In genomic region chr6:124757909-124758848, GRCm38 (mm10) we compare ENCODE assay signal across 9 mouse cellular contexts. TPM values are rescaled to one million over a fixed set of nuclear protein-coding genes. Genes with fewer than 3 reads are reported as not detected.
DNase-seq lines count a peak whose midpoint lies in the region; ATAC-seq lines count a peak whose summit lies in the region.
"Had no signal": no experiment of that assay in that cellular context is flagged by ENCODE, and none has a peak within 500 bp of the region (broad histone marks: within the 10 kb centered on the region; RNA-seq: fewer than 3 reads in every experiment).

No protein-coding gene starts in this region.

- peak overlapping the region; percentile 94 for H3K27ac ChIP-seq in forebrain, embryonic 11.5 days (ENCODE audit: low read depth, low read length)
- H3K27ac ChIP-seq in hindbrain, embryonic 11.5 days (ENCODE audit: low read depth, low read length), result peak overlapping the region; percentile 96
- H3K27ac ChIP-seq in midbrain, embryonic 13.5 days, result peak overlapping the region; percentile 98

- ATAC-seq in forebrain, embryonic 11.5 days (replicated peaks; ENCODE audit: low FRiP score), result peak; percentile 18
- peak; percentile 12; the same call in 1 of the 2 replicates for ATAC-seq in hindbrain, embryonic 11.5 days (ENCODE audit: low FRiP score)
- peak; percentile 12; the same call in 1 of the 2 replicates for ATAC-seq in midbrain, embryonic 13.5 days
- ATAC-seq in CD4-positive, CD25-positive, alpha-beta regulatory T cell, adult 4 months, result no peak

- H3K9me3 ChIP-seq in forebrain, embryonic 11.5 days (ENCODE audit: control insufficient read depth, low read length), result no peaks in the 10 kb centered on the region
- H3K9me3 ChIP-seq in hindbrain, embryonic 11.5 days (ENCODE audit: control insufficient read depth, low read length), result no peaks in the 10 kb centered on the region
- no peaks in the 10 kb centered on the region for H3K9me3 ChIP-seq in midbrain, embryonic 13.5 days

- 28% methylated on average over 5 of the region's 5 CpGs for WGBS in forebrain, embryonic 11.5 days
- 28% methylated on average over 5 of the region's 5 CpGs for WGBS in hindbrain, embryonic 11.5 days
- 18% methylated on average over 5 of the region's 5 CpGs for WGBS in midbrain, embryonic 13.5 days

- no peaks in the 10 kb centered on the region for H3K27me3 ChIP-seq in forebrain, embryonic 11.5 days (ENCODE audit: control insufficient read depth, insufficient read depth, low read length)
- H3K27me3 ChIP-seq in hindbrain, embryonic 11.5 days (ENCODE audit: control insufficient read depth, insufficient read depth, low read length), result peaks cover 2% of the 10 kb centered on the region; the same call in 1 of the 2 replicates
- H3K27me3 ChIP-seq in midbrain, embryonic 13.5 days, result no peaks in the 10 kb centered on the region

- DNase-seq in MN1 (ENCODE audit: low spot score), result peak; percentile 53
- DNase-seq in brain, adult 2 months (ENCODE audit: low read depth, low spot score), result peak; percentile 92
- peak; percentile 63 for DNase-seq in forebrain, embryonic 11.5 days (ENCODE audit: low spot score)
- peak; percentile 73 for DNase-seq in hindbrain, embryonic 11.5 days (ENCODE audit: low spot score)
- peak; percentile 56 to 64 for DNase-seq in layer of hippocampus, postnatal 36 days
- DNase-seq in spleen, adult 18-20 months, result no peak

- H3K4me1 ChIP-seq in forebrain, embryonic 11.5 days (replicated peaks; ENCODE audit: control insufficient read depth, insufficient read depth, low read length), result peaks cover 28% of the 10 kb centered on the region
- H3K4me1 ChIP-seq in hindbrain, embryonic 11.5 days (replicated peaks; ENCODE audit: control insufficient read depth, insufficient read depth, low read length), result peaks cover 9% of the 10 kb centered on the region
- peaks cover 51% of the 10 kb centered on the region for H3K4me1 ChIP-seq in midbrain, embryonic 13.5 days (replicated peaks)

- H3K4me3 ChIP-seq in forebrain, embryonic 11.5 days (ENCODE audit: low read depth, low read length), result peak overlapping the region; percentile 87
- H3K4me3 ChIP-seq in hindbrain, embryonic 11.5 days (ENCODE audit: low read depth, low read length), result peak overlapping the region; percentile 88
- peak overlapping the region; percentile 84 for H3K4me3 ChIP-seq in midbrain, embryonic 13.5 days (replicated peaks)

- peak overlapping the region; percentile 95 for H3K9ac ChIP-seq in forebrain, embryonic 11.5 days (ENCODE audit: low read length)
- peak overlapping the region; percentile 88 for H3K9ac ChIP-seq in hindbrain, embryonic 11.5 days (ENCODE audit: low read depth, low read length)
- peak overlapping the region; percentile 95; the same call in 1 of the 2 replicates for H3K9ac ChIP-seq in midbrain, embryonic 13.5 days (replicated peaks)

- H3K36me3 ChIP-seq in forebrain, embryonic 11.5 days (ENCODE audit: control insufficient read depth, insufficient read depth, low read length), result no peaks in the 10 kb centered on the region
- H3K36me3 ChIP-seq in hindbrain, embryonic 11.5 days (ENCODE audit: control insufficient read depth, insufficient read depth, low read length), result no peaks in the 10 kb centered on the region
- no peaks in the 10 kb centered on the region for H3K36me3 ChIP-seq in midbrain, embryonic 13.5 days

- peak overlapping the region; percentile 75 for H3K4me2 ChIP-seq in forebrain, embryonic 11.5 days (ENCODE audit: low read depth, low read length, severe bottlenecking)
- H3K4me2 ChIP-seq in hindbrain, embryonic 11.5 days (replicated peaks; ENCODE audit: low read depth, low read length), result peak overlapping the region; percentile 79
- peak overlapping the region; percentile 79 for H3K4me2 ChIP-seq in midbrain, embryonic 13.5 days (replicated peaks)

RNA-seq across cellular contexts. Expression of gene Atn1, which starts 1.9 kb away (rescaled TPM):
- polyA plus RNA-seq in forebrain, embryonic 11.5 days (2014; fragmentation: Nextera tagmentation; extraction: Ambion mirVana), result 13.9 and 14.4 TPM in 2 replicates
- 9.2 and 12.7 TPM in 2 replicates for polyA plus RNA-seq in hindbrain, embryonic 11.5 days (2014; fragmentation: Nextera tagmentation; extraction: Ambion mirVana)
- 100 to 1,000 TPM; 139 to 170 TPM for total RNA-seq in layer of hippocampus, postnatal 36 days (2021)
- 21.5 and 25.4 TPM in 2 replicates for polyA plus RNA-seq in midbrain, embryonic 13.5 days (2015; fragmentation: Nextera tagmentation; extraction: Ambion mirVana)
- polyA plus RNA-seq in CD4-positive, CD25-positive, alpha-beta regulatory T cell, adult 4 months (2017; shearing (Covaris generic)), result 1 to 10 TPM; 4.4 to 4.8 TPM

RNA-seq across cellular contexts. Expression of gene Gm45234, which starts 2.4 kb away (rescaled TPM):
- not detected in 2 replicates for polyA plus RNA-seq in forebrain, embryonic 11.5 days (2014; fragmentation: Nextera tagmentation; extraction: Ambion mirVana)
- not detected in 2 replicates for polyA plus RNA-seq in hindbrain, embryonic 11.5 days (2014; fragmentation: Nextera tagmentation; extraction: Ambion mirVana)
- total RNA-seq in layer of hippocampus, postnatal 36 days (2021), result not detected
- polyA plus RNA-seq in midbrain, embryonic 13.5 days (2015; fragmentation: Nextera tagmentation; extraction: Ambion mirVana), result not detected in 2 replicates
- under 1 TPM in 1 of 2 experiments, not detected in 1; 0.36 TPM for polyA plus RNA-seq in CD4-positive, CD25-positive, alpha-beta regulatory T cell, adult 4 months (2017; shearing (Covaris generic))
- total RNA-seq: neutrophil, adult 5-6 weeks had no signal

RNA-seq across cellular contexts. Expression of gene Eno2, which starts 11.3 kb away (rescaled TPM):
- 5.8 and 6.0 TPM in 2 replicates for polyA plus RNA-seq in forebrain, embryonic 11.5 days (2014; fragmentation: Nextera tagmentation; extraction: Ambion mirVana)
- polyA plus RNA-seq in hindbrain, embryonic 11.5 days (2014; fragmentation: Nextera tagmentation; extraction: Ambion mirVana), result 5.9 and 7.1 TPM in 2 replicates
- 1,000 to 10,000 TPM in 1 of 2 experiments, 100 to 1,000 TPM in 1; 956 to 1,045 TPM for total RNA-seq in layer of hippocampus, postnatal 36 days (2021)
- 27.5 and 29.7 TPM in 2 replicates for polyA plus RNA-seq in midbrain, embryonic 13.5 days (2015; fragmentation: Nextera tagmentation; extraction: Ambion mirVana)
- 1 to 10 TPM; 3.0 to 9.9 TPM for polyA plus RNA-seq in CD4-positive, CD25-positive, alpha-beta regulatory T cell, adult 4 months (2017; shearing (Covaris generic))
- total RNA-seq: neutrophil, adult 5-6 weeks had no signal

RNA-seq across cellular contexts. Expression of gene Grcc10, which starts 17.0 kb away (rescaled TPM):
- polyA plus RNA-seq in forebrain, embryonic 11.5 days (2014; fragmentation: Nextera tagmentation; extraction: Ambion mirVana), result 509 and 514 TPM in 2 replicates
- polyA plus RNA-seq in hindbrain, embryonic 11.5 days (2014; fragmentation: Nextera tagmentation; extraction: Ambion mirVana), result 553 and 590 TPM in 2 replicates
- 100 to 1,000 TPM; 337 to 366 TPM for total RNA-seq in layer of hippocampus, postnatal 36 days (2021)
- 710 and 725 TPM in 2 replicates for polyA plus RNA-seq in midbrain, embryonic 13.5 days (2015; fragmentation: Nextera tagmentation; extraction: Ambion mirVana)
- 100 to 1,000 TPM; 509 to 554 TPM for polyA plus RNA-seq in CD4-positive, CD25-positive, alpha-beta regulatory T cell, adult 4 months (2017; shearing (Covaris generic))

RNA-seq across cellular contexts. Expression of gene Ptpn6, which starts 19.7 kb away (rescaled TPM):
- polyA plus RNA-seq in forebrain, embryonic 11.5 days (2014; fragmentation: Nextera tagmentation; extraction: Ambion mirVana), result 4.8 and 4.9 TPM in 2 replicates
- polyA plus RNA-seq in hindbrain, embryonic 11.5 days (2014; fragmentation: Nextera tagmentation; extraction: Ambion mirVana), result 7.1 and 7.9 TPM in 2 replicates
- 1 to 10 TPM; 2.9 to 3.0 TPM for total RNA-seq in layer of hippocampus, postnatal 36 days (2021)
- 3.4 and 4.1 TPM in 2 replicates for polyA plus RNA-seq in midbrain, embryonic 13.5 days (2015; fragmentation: Nextera tagmentation; extraction: Ambion mirVana)
- 100 to 1,000 TPM; 187 to 310 TPM for polyA plus RNA-seq in CD4-positive, CD25-positive, alpha-beta regulatory T cell, adult 4 months (2017; shearing (Covaris generic))

Comparison
In these comparisons a context has a peak if more than half of its experiments do, and no peak if none do; other contexts are left out.
1. DNase-seq: peak in MN1 (single experiment), brain, adult 2 months (single experiment), forebrain, embryonic 11.5 days (single experiment), hindbrain, embryonic 11.5 days (single experiment) and layer of hippocampus, postnatal 36 days (2 of 2); none in spleen, adult 18-20 months (0 of 2).
2. Peak in every context shown above with its lines, with median percentiles within 50 percentile points of each other: H3K27ac ChIP-seq, H3K4me2 ChIP-seq, H3K4me3 ChIP-seq and H3K9ac ChIP-seq.